Mouse (Mus musculus) CH12.LX (cell line): Measurements from ENCODE around the gene 4921524J17Rik.

Experiments
- CHD2 ChIP-seq: IDR thresholded peaks from 2 replicates; pipeline ENCODE4 v1.6.1; 2011; ENCODE audit warnings: low read length, improper control_type of control experiment
- CTCF ChIP-seq, 2 experiments: IDR thresholded peaks in 1 of 2; conservative IDR thresholded peaks in 1 of 2; 2 replicates each; pipeline ENCODE4 v1.5.1; 2011 to 2012; ENCODE audit warnings: low read depth in 2 of 2, low read length in 2 of 2, improper control_type of control experiment in 1 of 2, inconsistent platforms in 1 of 2, mild to moderate bottlenecking in 1 of 2, moderate library complexity in 1 of 2
- GABPA ChIP-seq: IDR thresholded peaks from 2 replicates; pipeline ENCODE4 v1.6.1; 2012; ENCODE audit warnings: low read depth, low read length, improper control_type of control experiment, inconsistent platforms; ENCODE audit not compliant: insufficient replicate concordance
- MXI1 ChIP-seq: IDR thresholded peaks from 2 replicates; pipeline ENCODE4 v1.6.1; 2011; ENCODE audit warnings: mild to moderate bottlenecking, low read depth, low read length, improper control_type of control experiment
- SIN3A ChIP-seq: IDR thresholded peaks from 2 replicates; pipeline ENCODE4 v1.6.1; 2012; ENCODE audit warnings: low read length, improper control_type of control experiment, inconsistent platforms

GRCm38 (mm10) chr8:85476970-85477545, 44.4 kb upstream of the 4921524J17Rik start:
- TF ChIP-seq MXI1, result no peak
- no peak for TF ChIP-seq GABPA
- TF ChIP-seq CTCF (conservative IDR thresholded peaks at IDR 0.05 in 1 of 2, IDR thresholded peaks at IDR 0.05 in 1 of 2; ENCODE audit: low read depth in 2 of 2, low read length in 2 of 2), result no peak
- TF ChIP-seq SIN3A, result no peak
- no peak for TF ChIP-seq CHD2
